Mouse (Mus musculus): ENCODE data around the gene Rars.

The Rars gene

DNA sequence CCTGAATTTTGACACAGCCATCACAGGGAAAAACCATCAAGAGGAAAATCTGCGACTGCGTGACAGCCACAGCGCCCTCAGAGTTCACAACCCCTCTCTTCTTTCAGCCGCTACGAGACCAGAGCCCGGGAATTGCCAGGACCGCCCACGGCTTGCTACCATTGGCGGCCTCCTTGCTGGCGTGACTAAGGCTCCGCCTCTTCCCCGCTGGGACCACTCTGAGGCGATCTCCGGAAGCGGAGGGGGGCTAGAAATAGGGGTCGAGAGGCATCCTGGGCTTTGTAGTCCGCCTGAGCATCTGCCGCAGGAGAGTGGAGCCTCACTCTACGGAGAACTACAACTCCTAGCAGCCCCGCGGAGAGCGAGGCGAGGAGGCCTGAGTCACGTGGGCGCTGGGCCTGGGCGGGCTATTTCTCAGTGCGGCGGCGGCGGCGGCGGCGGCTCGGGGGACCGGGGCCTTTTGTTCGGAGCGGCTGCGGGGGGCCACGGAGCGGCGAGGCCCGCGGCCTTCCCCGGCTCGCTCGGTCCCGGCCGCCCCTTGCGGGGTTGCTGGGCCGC, 65.0 kb downstream of the Rars start, which contains the start of gene Pank3:
Pank3 (plus strand) TSS at position 297 of the 558 bp plus-strand sequence.
- peak; percentile 99 for DNase-seq

DNA sequence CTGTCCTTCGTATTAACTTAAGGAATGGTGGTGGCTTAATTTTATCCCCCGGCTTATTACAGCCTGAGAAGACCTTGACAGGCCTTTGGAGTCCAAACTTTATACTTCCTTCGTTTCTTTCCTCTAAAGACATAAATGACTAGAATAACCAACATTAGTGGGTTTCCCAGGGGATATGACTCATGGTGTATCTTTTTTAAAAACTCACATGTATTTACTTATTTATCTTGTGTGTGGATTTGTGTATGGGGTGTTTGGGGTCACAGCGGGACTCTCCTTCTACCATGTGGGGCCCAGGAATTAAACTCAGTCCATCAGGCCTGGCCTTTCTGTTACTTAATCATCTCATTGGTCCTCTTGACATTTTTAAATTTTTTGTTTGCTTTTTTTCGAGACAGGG, 67.5 kb downstream of the Rars start:
- no peak for DNase-seq

DNA sequence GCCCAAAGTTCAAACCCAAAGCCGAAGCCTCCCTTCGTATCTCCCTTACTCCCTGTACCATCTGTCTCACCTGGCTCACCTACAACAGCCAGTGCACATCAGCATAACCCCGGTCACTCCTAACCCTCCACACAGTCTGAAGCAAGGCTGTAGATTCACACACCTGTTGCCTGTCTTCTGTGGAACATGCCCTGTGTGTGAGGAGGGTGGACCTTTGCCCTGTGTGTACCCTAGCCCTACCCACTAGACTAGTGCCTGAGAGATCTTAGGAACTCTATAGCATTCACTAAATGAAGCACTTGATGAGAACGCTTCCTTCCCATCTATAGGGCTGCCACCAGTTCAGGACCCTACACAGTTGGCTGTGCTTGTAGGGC, 73.7 kb downstream of the Rars start:
- DNase-seq = no peak

DNA sequence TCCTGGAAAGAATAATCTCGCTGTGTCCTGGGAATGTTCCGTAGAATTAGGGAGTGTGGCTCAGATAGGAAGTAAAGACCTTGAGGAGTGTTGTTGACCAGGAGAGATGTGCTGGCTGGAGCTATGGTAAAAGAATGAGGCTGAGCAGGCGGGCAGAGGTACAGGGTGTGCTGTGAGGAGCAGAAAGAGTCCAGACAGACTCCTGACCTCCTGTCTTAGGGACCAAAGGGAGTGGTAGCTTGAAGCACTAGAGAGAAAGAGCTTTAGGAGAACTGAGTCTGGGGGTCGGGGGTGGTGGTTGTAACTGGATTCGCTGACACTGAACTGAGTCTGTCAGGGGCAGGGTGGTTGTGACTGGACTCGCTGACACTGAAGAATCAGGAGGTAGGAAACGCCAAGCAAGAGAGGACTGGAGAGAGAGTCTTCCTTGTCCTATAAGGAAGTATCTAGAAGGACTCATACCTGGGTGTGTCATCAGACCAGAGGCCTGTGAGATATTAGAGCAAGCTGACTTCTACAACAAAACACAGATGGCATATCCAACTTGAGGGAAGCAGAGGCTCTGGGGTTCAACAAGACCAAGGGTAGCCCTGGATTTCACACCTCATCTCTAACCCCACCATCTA, 74.2 kb downstream of the Rars start:
- no peak for DNase-seq

All from embryo, embryonic 11 days (tissue).